Mouse (Mus musculus) adrenal gland, postnatal 36 days (tissue): ENCODE results near the gene Plcg1. TPM values are rescaled to one million over a fixed set of nuclear protein-coding genes. Genes with fewer than 3 reads are reported as not detected.
A peak's percentile ranks its signal among the peaks of the same experiment; 100 is the strongest.

Source experiments
- DNase-seq, 2 experiments: peaks; one replicate each; pipeline ENCODE4 v3.0.0; 2021; ENCODE audit warnings: mixed read lengths in 1 of 2
- total RNA-seq, 2 experiments: library from RNA; stranded (reverse); gene quantifications; 2 replicates each; pipeline ENCODE4 v1.2.3; 2021

Gene Plcg1
- total RNA-seq, 2 experiments from 2014 or later, result 51.7 to 62.2 TPM

DNA sequence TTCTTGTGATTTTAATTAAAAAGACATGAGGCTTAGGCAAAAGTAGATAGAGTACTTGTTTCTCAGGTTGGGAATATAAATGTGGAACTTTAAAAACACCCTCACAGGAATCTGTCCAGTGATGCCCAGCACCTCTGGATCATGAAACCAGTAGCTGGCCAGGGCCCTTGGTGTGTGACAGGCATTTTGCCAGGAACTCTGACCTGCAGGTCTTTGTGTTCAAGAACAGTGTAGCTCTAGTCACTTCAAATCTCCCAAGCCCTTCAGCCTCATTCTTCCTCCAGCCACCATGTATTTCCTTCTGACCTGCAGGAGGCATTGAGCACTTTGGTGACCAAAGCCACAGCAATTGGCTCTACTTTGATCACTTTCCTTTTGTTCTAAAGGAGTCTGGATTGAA lies 39.3 kb downstream of the Plcg1 start:
- DNase-seq, result peak in 1 of 2 experiments; percentile 26

DNA sequence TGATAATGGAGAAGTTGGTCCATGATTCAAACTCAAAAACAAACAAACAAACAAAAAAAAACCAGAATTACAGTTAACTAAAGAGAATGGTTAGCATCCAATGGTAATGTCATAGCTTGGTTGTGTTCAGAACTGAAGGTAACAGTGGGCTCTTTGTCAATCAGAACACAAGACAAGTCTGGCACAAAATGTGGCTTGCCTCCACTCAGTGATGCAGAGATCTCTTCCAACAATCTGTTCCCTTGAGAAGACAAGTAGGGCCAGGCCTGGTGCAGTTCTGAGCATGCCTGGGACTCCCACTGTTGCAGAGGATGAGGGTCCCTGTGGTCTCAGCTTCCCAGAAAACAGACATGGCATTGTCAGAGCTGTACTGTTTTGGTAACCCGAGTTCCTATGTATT lies 39.8 kb downstream of the Plcg1 start:
- no peak for DNase-seq

DNA sequence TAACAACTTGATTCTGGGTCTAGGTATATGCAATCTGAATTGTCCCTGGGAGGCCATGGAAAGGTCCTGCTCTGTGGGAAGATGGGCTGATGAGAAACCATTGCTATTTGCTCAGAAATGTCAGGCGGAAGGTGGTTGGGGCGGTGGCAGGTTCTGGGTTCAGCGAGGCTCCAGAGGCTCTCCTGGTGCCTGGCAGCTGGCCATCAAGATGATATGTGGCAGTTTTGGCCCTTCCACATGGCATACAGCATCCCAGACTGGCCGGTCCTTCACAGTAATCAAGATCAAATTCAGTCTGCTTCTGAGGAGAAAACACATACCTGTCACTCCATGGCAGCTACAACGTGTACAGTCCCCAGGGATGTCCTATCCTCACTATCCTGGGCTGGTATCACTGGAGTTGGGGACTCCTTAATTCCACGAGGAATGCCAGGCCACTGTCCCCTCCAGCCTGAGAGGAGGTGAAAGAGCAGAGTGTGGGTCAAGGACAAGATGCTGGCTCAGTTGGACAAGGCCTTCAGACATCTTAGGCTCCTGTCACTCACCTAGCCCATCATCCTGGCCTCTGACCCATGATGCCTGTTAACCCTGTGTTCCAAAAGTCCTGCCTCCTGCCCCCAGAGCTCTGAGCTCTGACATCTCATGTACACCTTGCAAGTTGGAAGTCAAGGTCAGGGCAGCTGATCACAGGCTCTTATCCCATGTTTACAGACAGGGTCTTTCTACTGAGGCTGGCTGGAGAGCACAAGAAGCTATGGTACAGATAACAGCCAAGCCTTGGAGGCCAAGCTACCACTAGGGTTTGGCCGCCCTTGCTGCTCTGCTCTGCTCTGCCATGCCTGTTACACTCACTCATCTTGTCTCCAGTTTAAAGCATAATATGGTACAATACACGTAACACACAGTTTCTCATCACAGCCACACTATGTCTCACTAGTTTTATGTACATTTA lies 40.5 kb downstream of the Plcg1 start:
- no peak for DNase-seq

DNA sequence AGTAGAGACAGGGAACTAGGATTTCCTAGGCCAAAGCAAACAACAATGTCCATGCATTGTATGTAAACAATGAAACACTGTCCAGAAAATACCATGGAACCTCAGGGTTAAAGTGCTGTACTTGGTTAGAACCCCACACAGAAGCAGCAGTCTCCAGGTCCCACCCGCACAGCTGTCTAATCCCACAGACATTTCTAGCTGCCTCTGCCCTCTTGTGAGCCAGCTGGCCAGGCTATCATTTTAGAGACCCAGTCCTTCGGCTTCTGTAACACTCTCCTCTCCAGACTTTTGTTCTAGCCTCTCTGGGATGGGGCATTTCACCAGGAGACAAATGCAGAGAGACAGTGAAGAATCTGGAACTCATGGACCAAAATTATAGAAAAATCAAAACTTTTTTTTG lies 46.9 kb downstream of the Plcg1 start:
- no peak for DNase-seq

DNA sequence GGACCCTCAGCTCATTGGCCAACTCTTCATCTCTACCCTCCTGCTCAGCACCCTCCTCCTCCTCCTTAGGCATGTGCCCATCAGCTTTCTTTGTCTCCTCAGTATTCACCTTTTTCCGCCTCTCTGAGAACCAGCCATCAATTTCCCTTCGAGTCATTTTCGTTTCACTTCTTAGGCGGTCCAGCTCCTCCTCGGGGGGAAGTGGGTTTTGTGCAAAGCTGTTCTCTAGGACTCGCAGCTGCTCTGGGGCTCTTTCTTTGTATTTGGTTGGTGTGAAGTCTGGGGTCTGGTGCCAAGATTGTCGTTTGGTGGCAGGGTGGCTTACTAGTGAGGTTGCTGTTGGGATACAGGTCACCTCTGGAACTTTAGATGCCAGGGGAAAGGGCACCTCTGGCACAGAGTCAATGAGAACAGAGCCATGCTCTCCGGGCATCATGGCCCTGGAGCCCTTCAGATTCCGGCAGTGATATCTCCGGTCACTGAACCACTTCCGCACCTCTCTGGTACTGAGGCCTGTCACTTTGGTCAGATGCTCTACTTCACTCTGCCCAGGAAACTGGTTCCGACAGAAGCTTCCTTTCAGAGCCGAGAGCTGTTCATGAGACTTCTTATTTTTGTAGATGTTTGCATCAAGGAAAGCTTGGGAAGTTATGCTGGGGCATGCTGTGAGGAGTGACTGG lies 49.2 kb downstream of the Plcg1 start:
- no peak for DNase-seq

DNA sequence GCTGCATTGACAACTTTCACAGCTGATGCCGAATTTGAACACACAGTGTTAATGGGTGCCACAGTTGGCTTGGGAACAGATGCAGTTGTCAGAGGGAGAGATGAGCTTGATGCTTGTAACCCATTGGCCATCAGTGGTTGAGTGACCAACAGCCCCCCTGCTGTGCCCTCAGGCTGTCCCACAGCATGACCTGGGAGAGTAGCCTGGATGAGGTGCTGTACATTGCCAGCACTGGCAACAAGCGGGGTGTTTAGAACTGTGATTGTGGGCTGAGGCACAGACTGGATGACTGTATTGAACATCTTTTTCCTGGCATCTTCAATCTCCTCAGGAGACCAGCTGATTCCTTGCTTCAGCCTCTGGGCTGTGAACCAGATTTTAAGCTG lies 49.7 kb downstream of the Plcg1 start:
- no peak for DNase-seq

DNA sequence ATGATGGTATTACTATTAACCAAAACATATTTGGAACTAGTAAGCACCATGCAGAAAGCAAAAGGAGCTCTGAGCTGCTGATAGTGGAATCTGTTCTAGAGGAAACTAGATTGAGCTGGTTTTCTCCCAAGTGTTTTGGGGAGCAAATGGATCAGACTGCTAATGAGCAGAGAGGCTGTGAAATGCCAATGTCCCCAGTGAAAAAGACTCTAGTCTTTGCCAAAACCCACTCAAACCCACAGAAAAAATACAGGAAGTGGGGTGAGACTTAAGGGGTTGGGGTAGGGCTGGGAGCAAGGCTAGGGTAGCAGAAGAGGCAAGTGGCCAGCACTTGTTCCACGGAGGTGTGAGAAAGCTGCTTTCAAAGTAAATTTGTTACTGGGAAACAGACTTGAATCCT lies 55.2 kb downstream of the Plcg1 start:
- DNase-seq, result no peak

DNA sequence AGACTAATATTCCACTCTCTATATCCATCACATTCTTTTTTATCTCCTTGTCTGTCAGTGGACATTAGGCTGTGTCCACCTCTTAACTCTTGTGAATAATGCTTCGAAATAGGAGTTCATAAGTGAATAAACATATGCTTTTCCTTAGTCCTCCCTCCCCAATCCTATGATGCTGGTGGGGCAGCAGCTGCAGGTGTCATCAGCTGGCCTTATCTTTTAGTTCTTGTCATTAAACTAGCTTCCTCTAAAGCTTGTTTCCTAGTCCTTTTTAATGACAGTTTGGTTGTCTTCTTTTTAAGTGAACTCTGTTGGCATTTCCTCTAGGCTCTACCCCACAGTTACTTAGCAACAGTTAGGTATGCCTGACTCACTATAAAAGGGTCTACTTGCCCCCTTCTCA lies 57.9 kb downstream of the Plcg1 start:
- DNase-seq, result no peak

DNA sequence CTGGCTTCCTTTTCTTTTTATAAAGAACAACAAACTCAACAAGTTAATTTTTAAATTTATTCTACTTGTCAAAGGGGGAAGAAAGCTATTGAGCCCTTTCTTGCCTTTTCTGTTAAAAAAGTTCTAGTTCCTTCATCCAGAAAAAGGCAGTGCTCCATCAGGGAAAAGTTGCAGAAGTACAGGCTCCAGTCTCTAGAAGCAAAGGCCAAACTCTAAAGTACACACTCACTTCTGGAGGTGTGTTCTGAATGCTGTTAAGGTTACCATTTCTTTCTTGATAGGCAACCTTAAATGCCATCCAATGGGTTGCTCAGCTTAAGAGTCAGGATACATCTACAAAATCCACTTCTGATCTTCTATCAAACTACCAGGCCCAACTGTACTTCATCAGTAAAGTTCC lies 58.6 kb downstream of the Plcg1 start:
- no peak for DNase-seq

DNA sequence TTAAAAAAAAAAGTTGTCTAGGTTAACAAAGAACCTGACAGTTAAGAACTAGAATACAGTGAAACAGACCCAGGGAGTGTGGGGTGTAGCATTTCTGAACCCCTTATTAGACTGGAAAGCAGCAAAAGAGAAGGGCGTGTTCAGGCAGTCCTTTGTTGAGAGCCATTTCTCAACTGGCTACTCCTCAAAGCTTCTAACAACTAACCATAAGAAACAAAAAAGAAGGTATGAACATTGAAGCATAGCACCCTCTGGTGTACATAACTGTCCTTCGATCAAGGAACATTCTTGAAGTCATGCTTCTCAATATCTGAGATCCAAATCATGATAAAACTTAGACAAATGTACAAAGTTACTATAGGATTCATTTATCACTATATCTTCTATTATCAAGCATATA lies 62.0 kb downstream of the Plcg1 start:
- no peak for DNase-seq

DNA sequence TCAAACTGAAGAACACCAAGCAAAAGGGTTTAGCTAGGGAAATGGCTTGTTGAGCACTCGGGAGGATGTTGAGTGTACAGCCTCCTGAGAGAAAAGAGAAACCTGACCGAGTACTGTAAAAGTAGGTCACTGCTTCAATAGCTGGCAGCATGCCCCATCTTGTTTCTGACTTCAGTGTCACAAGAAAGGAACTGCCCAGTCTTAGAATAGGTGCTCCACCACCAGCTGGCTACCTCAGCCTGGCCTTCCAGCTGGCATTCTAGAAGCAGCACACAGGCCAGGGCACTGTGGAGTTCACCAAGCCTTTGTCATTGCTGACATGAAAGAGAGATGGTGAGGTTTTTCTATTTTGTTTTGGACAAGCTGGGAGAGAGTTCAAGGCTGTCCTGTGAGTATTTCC lies 65.9 kb downstream of the Plcg1 start:
- peak; percentile 77 to 85 for DNase-seq

DNA sequence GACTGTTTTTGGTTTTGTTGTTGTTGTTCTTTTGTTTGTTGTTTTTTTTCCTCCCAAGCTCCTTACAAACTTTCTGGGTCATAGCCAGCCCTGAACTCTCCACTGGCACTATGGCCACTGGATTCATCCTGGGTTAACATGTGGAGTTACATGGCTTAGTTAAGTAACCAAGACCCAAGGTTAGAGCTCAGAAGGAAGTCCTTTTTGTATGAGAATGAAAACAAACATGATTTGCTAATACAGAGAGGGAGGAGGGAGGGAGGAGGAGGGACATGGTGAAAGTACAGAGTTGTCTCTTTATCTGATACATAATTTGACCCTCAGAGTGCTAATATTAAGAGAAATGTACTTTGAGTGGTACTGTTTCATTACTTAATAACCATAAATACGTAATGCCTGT lies 67.1 kb downstream of the Plcg1 start:
- peak in 1 of 2 experiments; percentile 5 for DNase-seq

DNA sequence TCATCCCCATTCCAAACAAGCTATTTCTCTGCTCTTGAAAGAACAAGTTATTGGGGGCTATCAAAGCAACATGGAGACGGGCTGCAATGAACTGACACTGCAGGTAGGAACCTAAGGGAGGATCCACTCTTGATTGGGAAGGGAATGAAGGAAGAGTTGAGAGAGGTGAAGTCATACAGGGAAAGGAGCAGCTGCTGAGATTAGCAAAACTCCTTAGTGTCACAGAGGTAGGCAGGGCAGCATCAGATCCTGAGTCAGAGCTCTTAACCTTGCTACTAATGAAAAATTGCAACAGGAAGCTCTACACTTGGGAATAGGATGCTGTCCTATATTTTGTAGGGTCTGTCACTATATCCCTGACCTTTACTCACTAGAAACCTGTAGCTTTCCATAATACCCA lies 69.9 kb downstream of the Plcg1 start:
- no peak for DNase-seq

DNA sequence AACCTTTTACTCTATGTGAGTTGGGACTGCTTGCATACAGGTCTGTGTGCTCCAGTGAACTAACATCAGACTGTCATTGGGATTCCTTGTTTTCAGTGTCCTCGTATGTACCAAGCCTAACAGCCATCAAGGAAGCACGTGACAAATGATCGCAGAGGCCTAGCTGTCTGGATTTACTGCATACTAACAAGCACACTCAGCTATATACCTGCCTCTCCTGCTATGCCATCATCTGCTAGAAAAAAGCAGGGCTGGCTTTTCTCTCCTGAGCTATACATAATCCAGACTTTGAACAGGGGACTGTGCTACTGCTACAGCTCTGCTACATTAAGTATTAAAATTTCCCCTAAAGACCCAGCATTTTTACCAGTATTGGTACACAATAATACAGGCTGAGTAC lies 71.2 kb downstream of the Plcg1 start:
- no peak for DNase-seq

DNA sequence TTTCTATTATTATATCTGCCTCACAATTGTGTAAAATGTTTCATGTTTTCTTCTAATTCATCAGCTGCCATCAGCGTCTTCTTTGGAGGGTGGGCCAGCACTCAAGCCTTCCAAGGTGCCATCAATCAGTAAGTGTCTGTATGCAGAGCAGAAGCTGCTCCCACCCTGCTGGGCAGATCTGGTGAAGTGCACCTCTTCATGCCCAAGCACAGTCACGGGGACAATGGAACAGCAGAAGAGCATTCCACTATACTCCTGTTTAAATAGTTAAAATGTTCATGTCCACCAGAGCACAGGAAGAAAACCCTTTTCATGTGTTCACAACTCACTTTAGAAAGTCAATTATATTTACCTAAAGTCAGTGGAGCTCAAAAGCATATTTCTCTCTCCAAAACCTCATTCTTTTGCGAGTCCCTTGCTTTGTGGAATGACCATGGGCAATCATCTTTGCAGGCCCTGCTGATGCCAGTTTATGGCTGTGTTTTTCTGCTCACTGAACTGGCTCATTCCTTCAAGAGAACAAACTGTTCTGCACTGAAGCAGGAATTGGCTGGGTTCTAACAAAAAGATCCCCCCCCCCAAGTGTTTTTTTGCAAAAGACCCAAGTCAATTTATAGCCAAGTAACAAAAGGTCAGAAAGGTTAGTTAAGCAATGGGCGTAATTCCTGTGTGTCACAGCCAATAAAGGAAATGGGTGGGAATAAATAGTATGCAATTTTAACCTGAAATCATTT lies 73.9 kb downstream of the Plcg1 start:
- DNase-seq, result peak in 1 of 2 experiments; percentile 27

DNA sequence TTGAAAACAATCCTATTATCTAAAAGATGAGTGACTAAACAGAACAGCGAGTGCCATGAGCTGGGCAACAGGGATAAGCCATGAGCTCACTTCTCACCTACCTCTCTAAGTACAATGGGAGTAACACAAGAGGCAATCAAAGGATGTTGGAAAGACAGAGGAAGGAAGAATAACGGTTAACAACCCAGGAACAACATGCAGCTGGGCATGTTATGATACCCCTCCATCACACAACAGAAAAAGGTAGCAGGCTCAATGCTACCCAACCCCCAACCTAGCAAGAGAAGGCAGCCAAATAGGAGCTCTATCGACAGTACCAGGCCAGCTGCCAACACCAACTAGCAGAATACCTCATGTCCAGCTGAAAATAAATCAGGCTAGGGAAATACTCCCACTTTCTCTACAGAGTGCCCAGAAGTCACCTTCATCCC lies 75.0 kb downstream of the Plcg1 start:
- DNase-seq, result peak; percentile 52 to 70

DNA sequence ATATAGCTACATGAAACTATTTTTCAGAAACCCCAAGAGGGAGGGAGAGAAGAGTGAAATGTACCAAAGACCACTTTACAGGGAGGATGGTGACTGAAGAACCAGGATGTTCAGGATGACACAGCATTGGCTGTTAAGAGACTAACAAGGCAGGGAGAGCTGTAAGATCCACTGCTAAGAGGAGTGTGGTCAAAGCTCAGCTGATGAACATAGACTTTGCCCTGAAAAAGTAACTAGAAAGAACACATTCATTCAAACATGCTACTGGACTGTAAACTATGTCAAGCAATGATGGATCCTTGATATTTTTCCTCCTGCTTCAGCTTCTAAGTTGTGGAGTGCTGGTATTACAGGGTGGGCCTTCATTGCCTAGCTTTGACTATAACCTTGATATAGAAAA lies 79.3 kb downstream of the Plcg1 start:
- DNase-seq, result no peak

DNA sequence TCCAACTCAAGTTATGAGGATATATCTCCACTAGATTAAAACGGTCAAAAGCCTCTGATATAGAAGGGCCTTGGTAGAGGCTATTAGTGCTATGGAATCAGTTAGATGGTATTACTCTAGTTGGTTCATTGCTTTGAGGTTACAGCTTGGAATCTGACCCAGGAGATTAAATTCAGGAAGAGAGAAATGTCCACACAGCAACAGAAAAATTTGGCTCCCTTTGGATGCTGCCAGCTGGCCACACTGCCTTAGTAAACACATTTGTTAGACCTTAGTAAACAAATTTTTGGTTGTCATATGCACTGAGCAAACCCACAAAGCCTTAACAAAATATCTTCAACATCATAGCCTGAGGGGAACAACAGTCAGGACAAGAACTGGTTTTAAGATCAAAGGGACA lies 79.7 kb downstream of the Plcg1 start:
- DNase-seq, result no peak
